Mouse (Mus musculus) midbrain, embryonic 13.5 days (tissue): Measurements from ENCODE around the gene Tmem50b. TPM values are rescaled to one million over a fixed set of nuclear protein-coding genes. Genes with fewer than 3 reads are reported as not detected.

Experiments used
- ATAC-seq: fragments of 200-750 bp; cut with Nextera tagmentation; 2 replicates; pipeline ENCODE4 v1.8.0; 2017; ENCODE audit warnings: mild to moderate bottlenecking, moderate TSS enrichment, moderate library complexity
- H3K27ac ChIP-seq: fragments of 300-500 bp; sonication (generic); 2 replicates; pipeline ENCODE4 v1.5.1; 2015; ENCODE audit warnings: inconsistent platforms, mild to moderate bottlenecking, moderate library complexity
- H3K27me3 ChIP-seq: fragments of 300-500 bp; sonication (generic); 2 replicates; pipeline ENCODE4 v1.6.1; 2015; ENCODE audit warnings: mild to moderate bottlenecking, inconsistent platforms
- H3K36me3 ChIP-seq: fragments of 300-500 bp; sonication (generic); 2 replicates; pipeline ENCODE4 v1.6.1; 2015; ENCODE audit warnings: mild to moderate bottlenecking, inconsistent platforms
- H3K4me1 ChIP-seq: fragments of 300-500 bp; sonication (generic); replicated peaks from 2 replicates; pipeline ENCODE4 v1.6.1; 2015; ENCODE audit warnings: inconsistent platforms
- H3K4me2 ChIP-seq: fragments of 300-500 bp; sonication (generic); replicated peaks from 2 replicates; pipeline ENCODE4 v1.6.1; 2015; ENCODE audit warnings: moderate library complexity, mild to moderate bottlenecking, inconsistent platforms
- H3K4me3 ChIP-seq: fragments of 300-500 bp; sonication (generic); replicated peaks from 2 replicates; pipeline ENCODE4 v1.5.1; 2015; ENCODE audit warnings: mild to moderate bottlenecking, inconsistent platforms
- H3K9ac ChIP-seq: fragments of 300-500 bp; sonication (generic); replicated peaks from 2 replicates; pipeline ENCODE4 v1.6.1; 2015; ENCODE audit warnings: mild to moderate bottlenecking, inconsistent platforms
- H3K9me3 ChIP-seq: fragments of 300-500 bp; sonication (generic); 2 replicates; pipeline ENCODE4 v1.6.1; 2016; ENCODE audit warnings: mild to moderate bottlenecking, inconsistent platforms
- WGBS: fragments of 180-500 bp; shearing (Covaris S2); methylation state at CpG from one replicate; pipeline ENCODE4 v1.1.7; 2015; 5-methylcytosine and 5-hydroxymethylcytosine counted together
- polyA plus RNA-seq: library from polyadenylated mRNA; unstranded; fragments of >200 nt; fragmentation: Nextera tagmentation; extraction: Ambion mirVana; gene quantifications from 2 replicates; pipeline ENCODE4 v1.2.1, GENCODE M21; 2015

The Tmem50b gene
- polyA plus RNA-seq, 1 experiment from 2014 or later, result 55.1 TPM

DNA sequence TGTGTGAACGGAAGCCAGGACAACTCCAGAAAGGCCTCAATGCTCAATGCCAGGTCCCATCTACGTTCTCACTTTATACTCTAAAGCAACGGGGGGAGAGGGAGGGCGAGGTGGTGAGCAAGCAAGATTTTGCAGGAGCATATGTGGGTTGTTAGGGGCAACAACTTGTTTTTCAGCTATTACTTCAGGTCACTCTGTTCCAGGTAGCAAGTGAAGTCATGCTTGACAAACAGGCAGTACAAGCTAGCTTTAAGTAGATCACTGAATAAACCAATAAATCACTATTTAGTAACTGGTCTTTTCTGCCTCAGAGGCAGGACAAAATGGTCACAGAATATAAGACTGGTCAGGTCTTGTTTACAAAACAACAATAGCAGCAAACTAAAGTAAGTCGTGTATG, 12.0 kb downstream of the Tmem50b start:
- 89% methylated on average over 5 of the region's 5 CpGs for WGBS

DNA sequence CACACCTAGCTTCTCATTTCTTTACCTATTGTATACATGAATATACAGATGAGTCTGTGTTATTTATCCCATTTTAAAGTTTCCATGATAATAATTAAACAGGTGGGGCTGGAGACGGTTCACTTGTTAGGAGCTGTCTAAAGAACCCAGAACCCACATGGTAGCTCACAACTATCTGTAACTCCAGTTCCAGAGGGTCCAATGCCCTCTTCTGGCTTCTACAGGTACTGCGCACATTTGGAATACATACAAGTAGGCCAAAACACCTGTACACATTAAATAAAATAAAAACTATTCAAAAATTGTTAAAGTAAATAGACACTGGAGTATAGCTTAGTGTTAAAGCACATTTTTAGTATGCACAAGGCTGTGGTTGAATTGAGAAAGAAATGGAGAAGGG, 15.3 kb downstream of the Tmem50b start:
- no peak for ATAC-seq
- Histone ChIP-seq H3K4me2 (no peak overlapping the region), H3K9ac (no peak overlapping the region), H3K27ac (no peak overlapping the region), H3K4me3 (no peak overlapping the region), H3K36me3 (peaks cover 49% of the 10 kb centered on the region), H3K27me3 (no peaks in the 10 kb centered on the region), H3K4me1 (no peaks in the 10 kb centered on the region), H3K9me3 (no peaks in the 10 kb centered on the region)
- WGBS, result 70% methylated on average over 2 of the region's 2 CpGs

More for the DNA sequence above, 12.0 kb downstream of the Tmem50b start:
- Histone ChIP-seq H3K36me3 (peaks cover 40% of the 10 kb centered on the region), H3K9ac (no peak overlapping the region), H3K9me3 (no peaks in the 10 kb centered on the region), H3K27ac (no peak overlapping the region), H3K4me2 (no peak overlapping the region), H3K4me3 (no peak overlapping the region), H3K4me1 (no peaks in the 10 kb centered on the region), H3K27me3 (no peaks in the 10 kb centered on the region)
- no peak for ATAC-seq

DNA sequence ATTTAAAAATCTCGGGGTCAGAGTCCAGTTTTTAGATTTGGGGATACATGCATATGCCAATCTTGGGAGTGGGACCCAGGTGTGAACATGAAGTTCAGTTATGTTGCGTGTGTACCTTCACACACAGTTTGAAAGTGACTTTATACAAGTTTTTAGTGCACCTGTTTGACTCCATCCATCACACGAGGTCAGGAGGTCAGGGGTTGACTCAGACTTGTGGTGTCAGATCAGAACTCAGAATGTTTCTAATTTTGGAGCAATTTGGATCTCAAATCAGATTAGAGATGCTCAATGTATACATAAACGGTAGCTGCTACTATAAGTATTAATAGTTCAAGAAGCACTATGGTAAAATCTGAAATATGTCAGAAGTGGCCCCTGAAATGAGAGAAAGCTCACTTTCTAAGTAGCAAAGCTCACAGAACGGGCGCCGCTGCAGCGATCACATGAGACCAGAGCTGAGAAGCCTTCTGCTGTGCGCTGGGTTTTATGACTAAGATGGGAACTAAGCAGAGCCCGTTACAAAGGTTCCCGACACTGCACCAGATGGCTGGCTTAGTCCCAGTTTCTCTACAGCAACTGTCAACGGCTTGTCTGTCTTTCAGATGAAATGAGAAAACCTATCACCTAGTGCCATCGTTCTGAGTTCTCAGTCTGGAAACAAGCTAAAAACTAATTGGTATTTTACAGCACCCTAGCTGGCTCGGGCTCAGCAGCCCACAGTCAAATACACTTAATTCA, 18.4 kb downstream of the Tmem50b start:
- Histone ChIP-seq H3K9me3 (no peaks in the 10 kb centered on the region), H3K27ac (no peak overlapping the region)
- no peak for ATAC-seq

DNA sequence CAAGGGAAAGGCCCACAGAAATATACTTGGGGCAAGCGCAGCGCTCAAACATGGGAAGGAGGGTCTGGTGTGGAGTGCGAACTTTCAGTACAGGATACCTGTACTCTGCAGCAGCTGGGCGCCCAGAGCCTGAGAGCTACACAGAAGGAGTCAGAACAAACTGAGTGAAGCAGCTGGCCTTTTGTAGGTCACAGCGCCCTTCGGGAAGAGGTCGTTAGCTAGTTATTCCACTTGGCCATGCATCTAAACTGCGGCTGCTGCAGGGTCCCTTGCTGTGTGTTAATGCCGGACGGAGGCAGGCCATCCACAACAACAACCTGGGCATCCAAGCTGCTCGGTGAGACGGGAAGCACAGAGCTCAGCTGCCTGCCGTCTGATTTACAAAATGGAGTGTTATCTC, 22.4 kb downstream of the Tmem50b start:
- no peak overlapping the region for H3K4me2 ChIP-seq
- H3K4me1 ChIP-seq, result no peaks in the 10 kb centered on the region
- no peak overlapping the region for H3K27ac ChIP-seq
- no peak overlapping the region for H3K9ac ChIP-seq
- H3K9me3 ChIP-seq, result no peaks in the 10 kb centered on the region
- peaks cover 19% of the 10 kb centered on the region for H3K36me3 ChIP-seq
- no peak overlapping the region for H3K4me3 ChIP-seq
- no peaks in the 10 kb centered on the region for H3K27me3 ChIP-seq
- 73% methylated on average over 13 of the region's 13 CpGs for WGBS
- ATAC-seq, result no peak

More for the DNA sequence above, 18.4 kb downstream of the Tmem50b start:
- Histone ChIP-seq H3K4me1 (no peaks in the 10 kb centered on the region), H3K9ac (no peak overlapping the region), H3K4me3 (no peak overlapping the region), H3K36me3 (peaks cover 39% of the 10 kb centered on the region), H3K4me2 (no peak overlapping the region), H3K27me3 (no peaks in the 10 kb centered on the region)
- 82% methylated on average over 14 of the region's 14 CpGs for WGBS

GRCm38 (mm10) chr16:91571105-91571504, 26.5 kb downstream of the Tmem50b start:
- Histone ChIP-seq H3K9me3 (no peaks in the 10 kb centered on the region), H3K4me3 (no peak overlapping the region), H3K36me3 (peaks cover 6% of the 10 kb centered on the region; the same call in 1 of the 2 replicates), H3K27ac (no peak overlapping the region), H3K4me1 (no peaks in the 10 kb centered on the region), H3K27me3 (no peaks in the 10 kb centered on the region), H3K4me2 (no peak overlapping the region), H3K9ac (no peak overlapping the region)
- no peak for ATAC-seq
- WGBS, result 75% methylated on average over 3 of the region's 3 CpGs

GRCm38 (mm10) chr16:91568960-91569359, 28.6 kb downstream of the Tmem50b start:
- ATAC-seq, result no peak
- H3K4me1 ChIP-seq, result no peaks in the 10 kb centered on the region
- WGBS, result 89% methylated on average over 10 of the region's 10 CpGs

GRCm38 (mm10) chr16:91566002-91566401, 31.6 kb downstream of the Tmem50b start:
- no peak for ATAC-seq
- WGBS, result 93% methylated on average over 7 of the region's 7 CpGs
- H3K4me3 ChIP-seq, result no peak overlapping the region
- H3K36me3 ChIP-seq, result peaks cover 27% of the 10 kb centered on the region
- H3K9ac ChIP-seq, result no peak overlapping the region
- no peaks in the 10 kb centered on the region for H3K27me3 ChIP-seq
- H3K4me1 ChIP-seq, result no peaks in the 10 kb centered on the region
- H3K27ac ChIP-seq, result no peak overlapping the region
- H3K9me3 ChIP-seq, result no peaks in the 10 kb centered on the region
- no peak overlapping the region for H3K4me2 ChIP-seq

More at GRCm38 (mm10) chr16:91568960-91569359, 28.6 kb downstream of the Tmem50b start:
- no peaks in the 10 kb centered on the region for H3K9me3 ChIP-seq
- H3K4me3 ChIP-seq, result no peak overlapping the region
- H3K27me3 ChIP-seq, result no peaks in the 10 kb centered on the region
- H3K27ac ChIP-seq, result no peak overlapping the region
- H3K36me3 ChIP-seq, result peaks cover 11% of the 10 kb centered on the region
- H3K4me2 ChIP-seq, result no peak overlapping the region
- no peak overlapping the region for H3K9ac ChIP-seq

DNA sequence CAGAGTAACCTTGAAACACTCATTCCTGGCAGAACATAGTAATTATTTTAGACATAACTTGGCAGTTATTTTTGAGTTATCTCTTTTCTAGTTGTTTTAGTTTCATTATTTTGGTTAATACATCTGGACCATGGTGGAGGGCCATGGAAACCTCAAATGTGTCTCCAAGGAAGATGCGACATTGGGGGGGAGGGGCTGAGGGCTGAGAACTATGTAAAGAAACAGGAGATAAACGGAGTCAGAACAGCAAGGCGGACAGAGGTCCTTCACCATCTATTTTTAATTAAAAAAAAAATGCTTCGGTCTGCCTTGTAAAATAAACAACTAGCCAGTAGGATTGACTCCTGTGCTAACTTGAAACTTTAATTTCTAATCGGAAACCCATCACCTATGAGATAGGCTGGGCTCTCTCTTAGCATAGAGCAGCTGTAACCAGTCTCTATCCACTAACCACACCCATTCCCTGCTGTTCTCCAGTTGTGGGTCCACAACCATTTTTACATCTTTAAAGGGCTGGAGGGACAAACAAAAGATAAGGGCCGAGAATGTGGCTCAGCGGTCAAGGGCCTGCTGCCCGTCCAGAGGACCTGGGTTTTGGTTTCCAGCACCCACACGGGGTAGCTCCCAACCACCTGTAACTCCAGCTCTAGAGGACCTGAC, 32.2 kb downstream of the Tmem50b start:
- no peak for ATAC-seq
- no peak overlapping the region for H3K27ac ChIP-seq
- H3K4me1 ChIP-seq, result no peaks in the 10 kb centered on the region
- no peak overlapping the region for H3K4me2 ChIP-seq
- peaks cover 29% of the 10 kb centered on the region for H3K36me3 ChIP-seq
- H3K27me3 ChIP-seq, result no peaks in the 10 kb centered on the region
- H3K9me3 ChIP-seq, result no peaks in the 10 kb centered on the region
- H3K9ac ChIP-seq, result no peak overlapping the region
- H3K4me3 ChIP-seq, result no peak overlapping the region
- WGBS, result 71% methylated on average over 9 of the region's 9 CpGs

GRCm38 (mm10) chr16:91564580-91565291, 32.9 kb downstream of the Tmem50b start:
- Histone ChIP-seq H3K9ac (no peak overlapping the region), H3K27me3 (no peaks in the 10 kb centered on the region), H3K4me2 (no peak overlapping the region), H3K36me3 (peaks cover 34% of the 10 kb centered on the region), H3K27ac (no peak overlapping the region), H3K4me1 (no peaks in the 10 kb centered on the region), H3K4me3 (no peak overlapping the region), H3K9me3 (no peaks in the 10 kb centered on the region)
- no peak for ATAC-seq
- 91% methylated on average over 4 of the region's 4 CpGs for WGBS

DNA sequence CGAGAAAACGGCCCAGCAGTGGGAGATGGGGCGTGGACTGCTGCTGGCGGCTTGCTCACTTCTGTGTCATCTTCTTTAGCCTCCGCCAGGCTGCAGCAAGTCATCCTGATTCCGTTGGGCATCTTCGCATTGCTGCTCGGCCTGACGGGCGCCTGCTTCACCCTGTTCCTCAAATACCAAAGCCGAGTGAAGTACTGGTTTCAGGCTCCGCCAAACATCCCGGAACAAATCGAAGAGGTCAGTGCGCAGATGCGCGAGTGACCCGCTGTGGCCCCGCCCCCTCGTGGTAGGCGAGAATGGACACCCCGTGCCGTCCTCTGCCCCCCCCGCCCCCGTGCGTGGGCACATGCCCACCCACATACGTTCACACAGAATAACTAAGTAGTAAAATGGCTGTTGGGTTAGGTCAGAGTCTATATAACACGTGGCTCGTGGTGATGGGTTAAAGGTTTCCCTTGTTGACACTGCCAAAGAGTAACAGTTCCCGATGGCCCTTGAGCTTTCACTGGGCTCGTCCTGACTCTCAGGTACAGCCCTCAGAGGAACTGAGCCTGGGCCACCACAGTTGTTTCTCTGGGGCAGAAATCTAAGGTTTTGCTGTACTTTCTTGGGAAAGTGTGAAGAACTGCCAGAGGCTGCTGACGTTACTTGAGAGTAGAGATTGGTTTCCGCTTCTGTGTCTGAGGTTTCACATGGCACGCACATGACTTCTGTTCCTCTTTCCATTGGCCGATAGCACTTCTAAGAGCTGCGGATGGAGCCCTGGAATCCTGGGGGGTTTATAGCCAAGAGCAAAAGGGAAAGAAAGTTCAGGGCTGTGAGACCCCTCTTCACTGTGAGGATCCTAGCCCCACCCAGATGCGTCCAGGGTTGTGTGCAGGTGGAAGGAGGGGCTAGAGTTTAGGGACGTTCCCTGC, 35.8 kb downstream of the Tmem50b start:
- Histone ChIP-seq H3K4me1 (no peaks in the 10 kb centered on the region), H3K27me3 (no peaks in the 10 kb centered on the region), H3K9ac (no peak overlapping the region), H3K9me3 (no peaks in the 10 kb centered on the region), H3K27ac (no peak overlapping the region), H3K4me2 (peak overlapping the region; percentile 30; the same call in 1 of the 2 replicates), H3K36me3 (peaks cover 53% of the 10 kb centered on the region), H3K4me3 (no peak overlapping the region)
- 60% methylated on average over 38 of the region's 38 CpGs for WGBS
- no peak; the same call in 1 of the 2 replicates for ATAC-seq

GRCm38 (mm10) chr16:91561099-91561498, 36.5 kb downstream of the Tmem50b start:
- H3K4me2 ChIP-seq, result peak overlapping the region; percentile 30; the same call in 1 of the 2 replicates
- WGBS, result 54% methylated on average over 9 of the region's 9 CpGs
- H3K9me3 ChIP-seq, result no peaks in the 10 kb centered on the region
- H3K27me3 ChIP-seq, result no peaks in the 10 kb centered on the region
- peaks cover 53% of the 10 kb centered on the region for H3K36me3 ChIP-seq
- no peak overlapping the region for H3K9ac ChIP-seq
- H3K4me1 ChIP-seq, result no peaks in the 10 kb centered on the region
- H3K4me3 ChIP-seq, result no peak overlapping the region
- ATAC-seq, result peak; percentile 63; the same call in 1 of the 2 replicates
- no peak overlapping the region for H3K27ac ChIP-seq
